Mouse (Mus musculus) embryonic facial prominence, embryonic 14.5 days (tissue): ENCODE results near the gene Gm9999. TPM values are rescaled to one million over a fixed set of nuclear protein-coding genes. Genes with fewer than 3 reads are reported as not detected.

ENCODE experiments used
- ATAC-seq: fragments of 200-750 bp; cut with Nextera tagmentation; 2 replicates; pipeline ENCODE4 v1.8.0; 2017; ENCODE audit warnings: low read depth, moderate number of reproducible peaks, moderate TSS enrichment
- DNase-seq: peaks from one replicate; pipeline ENCODE4 v3.0.0-alpha.2; 2015; ENCODE audit warnings: low spot score
- H3K27ac ChIP-seq: fragments of 300-500 bp; sonication (generic); replicated peaks from 2 replicates; pipeline ENCODE4 v1.5.1; 2014; ENCODE audit warnings: low read depth, mild to moderate bottlenecking, low read length, moderate library complexity
- H3K27me3 ChIP-seq: fragments of 300-500 bp; sonication (generic); replicated peaks from 2 replicates; pipeline ENCODE4 v1.6.1; 2014; ENCODE audit warnings: low read length; ENCODE audit not compliant: control insufficient read depth, insufficient read depth
- H3K36me3 ChIP-seq: fragments of 300-500 bp; sonication (generic); 2 replicates; pipeline ENCODE4 v1.6.1; 2014; ENCODE audit warnings: low read length, mixed read lengths; ENCODE audit not compliant: control insufficient read depth, insufficient read depth
- H3K4me1 ChIP-seq: fragments of 300-500 bp; sonication (generic); 2 replicates; pipeline ENCODE4 v1.6.1; 2014; ENCODE audit warnings: antibody characterized with exemption, low read length; ENCODE audit not compliant: control insufficient read depth, insufficient read depth
- H3K4me2 ChIP-seq: fragments of 300-500 bp; sonication (generic); 2 replicates; pipeline ENCODE4 v1.6.1; 2014; ENCODE audit warnings: low read depth, mild to moderate bottlenecking, low read length, moderate library complexity, mixed read lengths
- H3K4me3 ChIP-seq: fragments of 300-500 bp; sonication (generic); 2 replicates; pipeline ENCODE4 v1.5.1; 2014; ENCODE audit warnings: low read depth, mild to moderate bottlenecking, low read length
- H3K9ac ChIP-seq: fragments of 300-500 bp; sonication (generic); 2 replicates; pipeline ENCODE4 v1.6.1; 2014; ENCODE audit warnings: low read depth, mild to moderate bottlenecking, low read length, moderate library complexity, mixed read lengths
- H3K9me3 ChIP-seq: fragments of 300-500 bp; sonication (generic); 2 replicates; pipeline ENCODE4 v1.6.1; 2016; ENCODE audit warnings: low read length; ENCODE audit not compliant: control insufficient read depth
- WGBS: fragments of 180-500 bp; shearing (Covaris S2); extraction: QIAGEN DNeasy Blood & Tissue Kit; methylation state at CpG from one replicate; pipeline ENCODE4 v1.1.7; 2014; 5-methylcytosine and 5-hydroxymethylcytosine counted together
- polyA plus RNA-seq: library from polyadenylated mRNA; unstranded; fragments of >200 nt; fragmentation: Nextera tagmentation; extraction: Ambion mirVana; gene quantifications from 2 replicates; pipeline ENCODE4 v1.2.1, GENCODE M21; 2014

Gene Gm9999
- polyA plus RNA-seq, 1 experiment from 2014 or later: not detected

DNA sequence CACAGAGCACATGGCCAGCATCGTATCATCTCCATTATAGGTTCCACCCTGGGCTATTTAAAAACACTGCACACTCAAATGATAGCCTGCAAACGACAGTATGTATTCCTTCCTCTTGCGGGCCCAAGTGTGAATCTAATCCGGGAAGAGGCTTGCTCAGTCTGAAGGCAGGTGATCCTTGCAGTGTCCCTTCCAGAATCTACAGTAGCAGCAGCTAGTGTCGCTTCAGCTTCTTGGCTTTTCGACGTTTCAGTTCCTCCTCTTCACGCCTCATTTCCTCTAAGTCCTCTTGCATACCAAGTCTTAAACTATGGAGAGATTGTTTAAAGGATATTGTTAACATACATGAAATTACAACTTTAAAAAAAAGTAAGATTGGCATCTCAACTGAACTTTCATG is 9.7 kb downstream of the Gm9999 start:
- no peak overlapping the region for H3K27ac ChIP-seq
- DNase-seq: no peak
- H3K4me3 ChIP-seq: no peak overlapping the region
- no peaks in the 10 kb centered on the region for H3K4me1 ChIP-seq
- WGBS: 78% methylated on average over 8 of the region's 8 CpGs
- H3K9me3 ChIP-seq: no peaks in the 10 kb centered on the region
- no peaks in the 10 kb centered on the region for H3K27me3 ChIP-seq
- H3K9ac ChIP-seq: no peak overlapping the region
- peaks cover 67% of the 10 kb centered on the region for H3K36me3 ChIP-seq
- no peak overlapping the region for H3K4me2 ChIP-seq
- ATAC-seq: no peak

DNA sequence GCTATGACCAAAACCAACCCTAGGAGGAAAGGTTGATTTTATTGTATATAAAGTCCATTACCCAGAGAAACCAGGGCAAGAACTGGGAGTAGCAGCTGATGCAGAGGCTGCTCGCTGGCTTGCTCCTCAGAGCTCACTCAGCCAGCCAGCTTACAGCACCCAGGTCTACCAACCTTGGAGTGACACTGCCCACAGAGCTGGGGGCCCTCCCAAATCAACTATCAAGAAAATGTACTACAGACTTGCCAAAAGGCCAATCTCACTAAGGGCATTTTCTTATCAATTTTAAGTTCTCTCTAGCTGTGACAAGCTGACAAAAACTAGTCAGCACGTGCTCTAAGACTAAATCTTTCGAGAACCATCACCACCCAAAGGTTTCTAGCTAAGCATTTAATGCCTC is 12.2 kb downstream of the Gm9999 start:
- Histone ChIP-seq H3K27me3 (no peaks in the 10 kb centered on the region), H3K27ac (no peak overlapping the region), H3K4me3 (no peak overlapping the region), H3K9ac (no peak overlapping the region), H3K9me3 (no peaks in the 10 kb centered on the region), H3K4me1 (peaks cover 3% of the 10 kb centered on the region), H3K36me3 (peaks cover 80% of the 10 kb centered on the region), H3K4me2 (no peak overlapping the region)
- 95% methylated on average over 3 of the region's 3 CpGs for WGBS
- no peak for ATAC-seq
- no peak for DNase-seq

DNA sequence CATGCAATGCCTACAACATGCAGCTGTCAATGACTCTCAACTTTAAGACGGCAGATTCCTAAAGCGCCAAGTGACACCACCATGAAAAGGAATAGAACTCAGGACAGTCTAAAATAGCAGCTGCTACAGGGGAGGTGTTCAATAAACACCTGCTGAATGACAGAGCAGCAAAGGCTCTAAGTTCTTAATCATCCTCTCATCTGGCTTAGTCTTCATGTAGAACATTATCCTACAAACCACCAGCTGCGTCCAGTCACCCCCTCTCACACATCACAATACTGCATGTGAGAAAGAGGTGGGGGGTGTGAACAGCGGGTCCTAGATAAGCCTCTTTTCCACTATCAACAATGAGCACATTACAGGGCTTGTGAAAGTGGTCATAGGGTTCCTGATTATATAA is 13.6 kb downstream of the Gm9999 start:
- no peaks in the 10 kb centered on the region for H3K27me3 ChIP-seq
- H3K4me2 ChIP-seq: no peak overlapping the region
- ATAC-seq (0 out of 2 replicates have a peak, but pooled peaks have one; percentile 15), DNase-seq (peak; percentile 27)
- H3K27ac ChIP-seq: no peak overlapping the region
- no peak overlapping the region for H3K4me3 ChIP-seq
- H3K9me3 ChIP-seq: no peaks in the 10 kb centered on the region
- H3K36me3 ChIP-seq: peaks cover 73% of the 10 kb centered on the region
- WGBS: 89% methylated on average over 4 of the region's 4 CpGs
- H3K4me1 ChIP-seq: peaks cover 16% of the 10 kb centered on the region
- H3K9ac ChIP-seq: no peak overlapping the region

DNA sequence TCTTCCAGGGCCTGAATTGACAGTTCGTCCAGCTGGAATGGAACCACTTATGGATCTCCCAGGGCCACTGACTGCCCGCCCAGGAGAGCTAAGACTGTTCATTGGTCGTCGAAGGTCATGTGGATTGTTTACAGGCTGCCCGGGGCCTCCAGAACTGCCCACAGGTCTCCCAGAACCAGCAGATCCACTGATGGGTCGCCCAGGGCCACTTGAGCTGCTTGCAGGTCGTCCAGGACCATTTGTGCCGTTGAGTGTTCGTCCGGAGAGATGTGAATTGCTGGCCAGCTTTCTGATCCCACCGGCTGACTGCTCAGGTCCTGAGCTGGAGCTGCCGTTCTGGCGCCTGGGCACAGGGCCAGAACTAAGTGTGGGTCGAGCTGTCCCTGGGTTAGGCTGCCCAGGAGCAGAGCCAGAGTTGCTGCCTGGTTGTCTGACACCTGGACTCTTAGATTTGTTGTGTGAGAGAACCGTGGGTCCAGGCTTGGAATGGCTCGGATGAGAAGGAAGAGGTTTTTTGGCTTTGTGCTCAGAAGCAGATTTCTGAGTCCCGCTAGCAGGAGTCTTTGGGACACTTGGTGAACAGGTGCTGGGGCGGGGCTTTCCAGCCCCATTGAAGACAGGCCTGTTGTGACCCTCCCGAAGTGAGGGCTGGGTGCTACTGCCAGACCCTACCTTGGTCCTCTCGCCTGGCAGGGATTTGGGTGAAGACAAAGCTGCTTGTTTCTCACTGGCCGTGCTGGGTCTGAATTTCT is 14.4 kb downstream of the Gm9999 start:
- Histone ChIP-seq H3K9me3 (no peaks in the 10 kb centered on the region), H3K4me1 (peaks cover 22% of the 10 kb centered on the region), H3K27ac (no peak overlapping the region), H3K4me3 (no peak overlapping the region), H3K9ac (no peak overlapping the region), H3K4me2 (no peak overlapping the region), H3K27me3 (no peaks in the 10 kb centered on the region), H3K36me3 (peaks cover 66% of the 10 kb centered on the region)
- WGBS: 82% methylated on average over 21 of the region's 21 CpGs
- DNase-seq: no peak
- ATAC-seq: no peak

DNA sequence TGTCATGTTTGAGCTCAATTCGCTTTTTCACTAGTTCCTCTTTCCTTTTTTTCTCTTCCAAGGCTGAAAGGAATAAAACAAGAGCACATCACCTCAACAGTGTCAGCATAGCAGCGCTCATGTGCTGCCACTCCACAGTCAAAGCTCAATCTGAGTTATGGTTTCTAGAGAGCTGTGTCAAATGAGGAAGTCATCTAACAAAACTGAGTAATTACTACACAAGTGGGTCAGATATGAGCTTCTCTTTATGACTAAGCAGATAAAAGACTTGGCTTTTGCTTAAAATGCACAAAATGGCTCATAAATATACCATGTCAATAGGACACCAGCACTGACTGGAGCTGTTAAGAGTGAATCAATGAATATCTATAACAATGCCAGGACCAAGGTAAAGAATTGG is 15.6 kb downstream of the Gm9999 start:
- H3K36me3 ChIP-seq: peaks cover 55% of the 10 kb centered on the region
- no peaks in the 10 kb centered on the region for H3K27me3 ChIP-seq
- no peak overlapping the region for H3K27ac ChIP-seq
- H3K4me1 ChIP-seq: peaks cover 25% of the 10 kb centered on the region
- DNase-seq: no peak
- H3K9ac ChIP-seq: no peak overlapping the region
- H3K4me3 ChIP-seq: no peak overlapping the region
- ATAC-seq: no peak
- no peaks in the 10 kb centered on the region for H3K9me3 ChIP-seq
- WGBS: 90% methylated on average over 2 of the region's 2 CpGs
- H3K4me2 ChIP-seq: no peak overlapping the region

DNA sequence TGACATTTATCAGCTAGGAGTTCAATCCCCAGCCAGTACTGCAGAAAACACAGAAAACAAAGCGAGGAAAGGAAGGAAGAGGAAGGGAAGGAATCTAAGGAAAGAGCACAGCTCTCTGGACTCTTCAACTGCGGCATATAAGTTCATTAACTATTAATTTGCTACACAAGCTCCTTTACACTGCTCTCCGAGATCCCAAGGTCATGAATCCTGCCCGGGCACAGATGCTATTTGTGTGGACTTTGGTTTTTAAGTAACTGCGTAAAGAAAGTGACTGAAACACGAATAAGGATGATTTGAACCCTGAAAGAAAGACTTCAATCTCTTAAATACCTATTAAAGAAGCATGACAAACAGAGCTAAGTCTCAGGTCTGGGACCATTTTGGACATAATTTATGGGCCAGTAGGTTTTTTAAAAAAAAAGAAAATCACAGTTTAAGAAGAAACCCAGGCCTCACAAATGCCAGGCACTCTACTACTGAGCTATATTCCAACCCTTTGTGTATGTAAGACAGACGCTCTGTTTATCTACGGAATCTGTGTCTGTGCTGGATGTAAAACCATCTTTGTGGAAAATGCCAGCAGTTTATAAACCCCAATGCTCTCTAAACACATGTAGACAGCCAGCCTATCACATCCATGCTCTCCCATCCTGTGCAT is 16.7 kb downstream of the Gm9999 start:
- Histone ChIP-seq H3K27ac (0 out of 2 replicates have a peak overlapping the region, but pooled peaks have one; percentile 33), H3K9me3 (no peaks in the 10 kb centered on the region), H3K4me3 (no peak overlapping the region), H3K4me1 (peaks cover 25% of the 10 kb centered on the region), H3K9ac (peak overlapping the region; percentile 14; the same call in 1 of the 2 replicates), H3K4me2 (no peak overlapping the region), H3K36me3 (peaks cover 44% of the 10 kb centered on the region), H3K27me3 (no peaks in the 10 kb centered on the region)
- ATAC-seq (no peak), DNase-seq (no peak)
- 74% methylated on average over 8 of the region's 8 CpGs for WGBS

DNA sequence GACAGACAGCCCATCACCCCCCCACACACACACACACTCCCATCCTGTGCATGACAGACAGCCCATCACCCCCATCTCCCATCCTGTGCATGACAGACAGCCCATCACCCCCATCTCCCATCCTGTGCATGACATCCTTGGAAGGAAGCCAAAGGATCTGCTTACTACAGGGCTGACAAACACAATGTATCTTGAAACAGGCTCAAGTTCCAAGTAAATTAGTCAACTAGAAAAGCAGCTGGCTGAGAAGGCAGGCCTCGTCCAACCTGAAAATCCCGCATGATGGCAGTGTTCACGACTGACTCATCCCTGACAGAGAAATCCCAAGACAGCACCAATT is 17.2 kb downstream of the Gm9999 start:
- 40% methylated on average over 3 of the region's 3 CpGs for WGBS
- Histone ChIP-seq H3K4me3 (no peak overlapping the region), H3K9ac (0 out of 2 replicates have a peak overlapping the region, but pooled peaks have one; percentile 14), H3K27ac (peak overlapping the region; percentile 33; the same call in 1 of the 2 replicates), H3K9me3 (no peaks in the 10 kb centered on the region), H3K36me3 (peaks cover 39% of the 10 kb centered on the region), H3K4me2 (no peak overlapping the region), H3K27me3 (no peaks in the 10 kb centered on the region), H3K4me1 (peaks cover 26% of the 10 kb centered on the region)
- DNase-seq (peak; percentile 89), ATAC-seq (peak; percentile 86)

DNA sequence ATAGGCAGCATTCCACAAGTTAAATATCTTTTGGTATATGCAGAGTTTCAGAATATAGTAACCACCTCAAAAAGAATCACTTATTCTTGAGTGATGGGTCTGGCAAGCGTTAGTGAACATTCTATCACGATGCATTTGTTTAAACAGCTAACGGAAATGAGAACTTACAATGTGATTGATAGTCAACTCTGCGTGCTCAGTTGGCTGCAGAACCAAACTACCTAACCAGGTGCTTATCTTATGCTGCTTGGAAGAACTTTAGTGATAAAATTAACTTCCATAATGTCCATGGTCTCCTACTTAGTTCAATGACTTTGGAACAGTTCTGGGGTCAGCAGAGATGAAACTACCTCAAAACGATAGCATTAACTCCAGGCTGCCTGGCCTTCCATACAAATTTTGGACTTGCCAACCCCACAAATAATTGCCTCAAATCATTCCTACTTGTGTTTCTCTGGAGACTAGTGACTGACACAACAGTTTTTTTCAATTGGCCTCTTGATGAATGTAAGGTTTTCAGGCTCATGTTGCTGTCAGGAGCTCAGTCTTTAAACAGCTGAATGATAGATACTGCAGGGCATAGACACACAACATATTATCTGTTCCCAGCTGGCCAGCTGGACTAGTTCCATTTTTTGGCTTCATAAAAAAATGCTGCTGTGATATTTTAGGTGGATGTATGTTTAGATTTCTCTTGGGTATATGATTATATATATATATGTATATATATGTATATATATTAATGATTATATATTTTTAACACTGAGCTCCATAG is 17.9 kb downstream of the Gm9999 start:
- Histone ChIP-seq H3K27ac (peak overlapping the region; percentile 33), H3K4me1 (peaks cover 30% of the 10 kb centered on the region), H3K4me3 (no peak overlapping the region), H3K4me2 (peak overlapping the region; percentile 19), H3K27me3 (no peaks in the 10 kb centered on the region), H3K9me3 (no peaks in the 10 kb centered on the region), H3K9ac (no peak overlapping the region), H3K36me3 (peaks cover 32% of the 10 kb centered on the region)
- WGBS: 71% methylated on average over 5 of the region's 5 CpGs
- ATAC-seq (no peak), DNase-seq (no peak)
